Mouse (Mus musculus): ENCODE results near the gene Sh2d3c. TPM values are rescaled to one million over a fixed set of nuclear protein-coding genes. Genes with fewer than 3 reads are reported as not detected.

Gene Sh2d3c
- polyA plus RNA-seq, 1 experiment from 2014 or later = 23.7 TPM

GRCm38 (mm10) chr2:32779131-32779530, 58.3 kb downstream of the Sh2d3c start:
- Histone ChIP-seq H3K27me3 (ENCODE audit: control insufficient read depth, insufficient read depth, low read length) (no peaks in the 10 kb centered on the region), H3K4me3 (ENCODE audit: control insufficient read depth in 1 of 2, insufficient read depth in 1 of 2, low read depth in 1 of 2, low read length in 2 of 2) (no peak overlapping the region), H3K9ac (ENCODE audit: low read length) (no peak overlapping the region), H3K27ac (replicated peaks in 1 of 2; ENCODE audit: control insufficient read depth in 1 of 2, insufficient read depth in 1 of 2, low read depth in 2 of 2, low read length in 2 of 2) (no peak overlapping the region), H3K9me3 (ENCODE audit: control insufficient read depth, low read length) (no peaks in the 10 kb centered on the region), H3K4me1 (ENCODE audit: control insufficient read depth in 2 of 2, insufficient read depth in 2 of 2, low read length in 2 of 2) (peaks cover 9 to 12% of the 10 kb centered on the region in 2 experiments), H3K4me2 (ENCODE audit: low read length) (no peak overlapping the region), H3K36me3 (ENCODE audit: control insufficient read depth, insufficient read depth, low read length) (no peaks in the 10 kb centered on the region)
- 13% methylated on average over 8 of the region's 8 CpGs for WGBS
- no peak for ATAC-seq (ENCODE audit: insufficient number of reproducible peaks, insufficient read depth, low FRiP score, low read depth)

GRCm38 (mm10) chr2:32779714-32780113, 58.9 kb downstream of the Sh2d3c start:
- no peaks in the 10 kb centered on the region for H3K27me3 ChIP-seq (ENCODE audit: control insufficient read depth, insufficient read depth, low read length)
- H3K4me3 ChIP-seq (ENCODE audit: control insufficient read depth in 1 of 2, insufficient read depth in 1 of 2, low read depth in 1 of 2, low read length in 2 of 2) = no peak overlapping the region
- H3K9me3 ChIP-seq (ENCODE audit: control insufficient read depth, low read length) = no peaks in the 10 kb centered on the region
- 86% methylated on average over 6 of the region's 6 CpGs for WGBS
- peaks cover 10 to 13% of the 10 kb centered on the region in 2 experiments for H3K4me1 ChIP-seq (ENCODE audit: control insufficient read depth in 2 of 2, insufficient read depth in 2 of 2, low read length in 2 of 2)
- no peak for ATAC-seq (ENCODE audit: insufficient number of reproducible peaks, insufficient read depth, low FRiP score, low read depth)
- no peak overlapping the region for H3K4me2 ChIP-seq (ENCODE audit: low read length)
- no peak overlapping the region for H3K27ac ChIP-seq (replicated peaks in 1 of 2; ENCODE audit: control insufficient read depth in 1 of 2, insufficient read depth in 1 of 2, low read depth in 2 of 2, low read length in 2 of 2)
- H3K36me3 ChIP-seq (ENCODE audit: control insufficient read depth, insufficient read depth, low read length) = no peaks in the 10 kb centered on the region
- H3K9ac ChIP-seq (ENCODE audit: low read length) = no peak overlapping the region

GRCm38 (mm10) chr2:32781710-32782109, 60.9 kb downstream of the Sh2d3c start:
- 72% methylated on average over 6 of the region's 6 CpGs for WGBS

GRCm38 (mm10) chr2:32784048-32784681, 63.3 kb downstream of the Sh2d3c start, which contains the start of gene Cfap157:
Gene Cfap157 (minus strand): TSS chr2:32784428.
- Histone ChIP-seq H3K4me3 (ENCODE audit: control insufficient read depth in 1 of 2, insufficient read depth in 1 of 2, low read depth in 1 of 2, low read length in 2 of 2) (no peak within 1 kb of the TSS), H3K9ac (ENCODE audit: low read length) (peak within 1 kb of the TSS; percentile 30; the same call in 1 of the 2 replicates), H3K27me3 (ENCODE audit: control insufficient read depth, insufficient read depth, low read length) (no peaks in the 10 kb centered on the region), H3K4me2 (ENCODE audit: low read length) (peak within 1 kb of the TSS; percentile 40; the same call in 1 of the 2 replicates), H3K9me3 (ENCODE audit: control insufficient read depth, low read length) (no peaks in the 10 kb centered on the region), H3K4me1 (ENCODE audit: control insufficient read depth in 2 of 2, insufficient read depth in 2 of 2, low read length in 2 of 2) (peaks cover 3 to 4% of the 10 kb centered on the region in 2 experiments; a peak in 3 of 4 replicates), H3K27ac (replicated peaks in 1 of 2; ENCODE audit: control insufficient read depth in 1 of 2, insufficient read depth in 1 of 2, low read depth in 2 of 2, low read length in 2 of 2) (peak within 1 kb of the TSS in 1 of 2 experiments; percentile 12; a peak in 1 of 4 replicates), H3K36me3 (ENCODE audit: control insufficient read depth, insufficient read depth, low read length) (peaks cover 2% of the 10 kb centered on the region)
- ATAC-seq (ENCODE audit: insufficient number of reproducible peaks, insufficient read depth, low FRiP score, low read depth) = no peak
- 41% methylated on average over 4 of the region's 4 CpGs for WGBS

More at GRCm38 (mm10) chr2:32781710-32782109, 60.9 kb downstream of the Sh2d3c start:
- no peak overlapping the region for H3K4me2 ChIP-seq (ENCODE audit: low read length)
- no peaks in the 10 kb centered on the region for H3K9me3 ChIP-seq (ENCODE audit: control insufficient read depth, low read length)
- H3K27me3 ChIP-seq (ENCODE audit: control insufficient read depth, insufficient read depth, low read length) = no peaks in the 10 kb centered on the region
- H3K27ac ChIP-seq (replicated peaks in 1 of 2; ENCODE audit: control insufficient read depth in 1 of 2, insufficient read depth in 1 of 2, low read depth in 2 of 2, low read length in 2 of 2) = no peak overlapping the region
- H3K9ac ChIP-seq (ENCODE audit: low read length) = no peak overlapping the region
- no peak overlapping the region for H3K4me3 ChIP-seq (ENCODE audit: control insufficient read depth in 1 of 2, insufficient read depth in 1 of 2, low read depth in 1 of 2, low read length in 2 of 2)
- H3K4me1 ChIP-seq (ENCODE audit: control insufficient read depth in 2 of 2, insufficient read depth in 2 of 2, low read length in 2 of 2) = peaks cover 3 to 4% of the 10 kb centered on the region in 2 experiments; a peak in 3 of 4 replicates
- no peaks in the 10 kb centered on the region for H3K36me3 ChIP-seq (ENCODE audit: control insufficient read depth, insufficient read depth, low read length)
- ATAC-seq (ENCODE audit: insufficient number of reproducible peaks, insufficient read depth, low FRiP score, low read depth) = no peak

GRCm38 (mm10) chr2:32787176-32787575, 66.3 kb downstream of the Sh2d3c start:
- 60% methylated on average over 6 of the region's 6 CpGs for WGBS
- Histone ChIP-seq H3K27me3 (ENCODE audit: control insufficient read depth, insufficient read depth, low read length) (no peaks in the 10 kb centered on the region), H3K27ac (replicated peaks in 1 of 2; ENCODE audit: control insufficient read depth in 1 of 2, insufficient read depth in 1 of 2, low read depth in 2 of 2, low read length in 2 of 2) (no peak overlapping the region), H3K9ac (ENCODE audit: low read length) (no peak overlapping the region), H3K36me3 (ENCODE audit: control insufficient read depth, insufficient read depth, low read length) (peaks cover 9% of the 10 kb centered on the region), H3K4me1 (ENCODE audit: control insufficient read depth in 2 of 2, insufficient read depth in 2 of 2, low read length in 2 of 2) (peaks cover 6 to 11% of the 10 kb centered on the region in 2 experiments; a peak in 3 of 4 replicates), H3K4me2 (ENCODE audit: low read length) (no peak overlapping the region), H3K9me3 (ENCODE audit: control insufficient read depth, low read length) (no peaks in the 10 kb centered on the region), H3K4me3 (ENCODE audit: control insufficient read depth in 1 of 2, insufficient read depth in 1 of 2, low read depth in 1 of 2, low read length in 2 of 2) (no peak overlapping the region)
- ATAC-seq (ENCODE audit: insufficient number of reproducible peaks, insufficient read depth, low FRiP score, low read depth) = no peak

GRCm38 (mm10) chr2:32788581-32788980, 67.7 kb downstream of the Sh2d3c start:
- no peaks in the 10 kb centered on the region for H3K27me3 ChIP-seq (ENCODE audit: control insufficient read depth, insufficient read depth, low read length)
- no peak overlapping the region for H3K4me2 ChIP-seq (ENCODE audit: low read length)
- H3K36me3 ChIP-seq (ENCODE audit: control insufficient read depth, insufficient read depth, low read length) = peaks cover 9% of the 10 kb centered on the region
- H3K4me3 ChIP-seq (ENCODE audit: control insufficient read depth in 1 of 2, insufficient read depth in 1 of 2, low read depth in 1 of 2, low read length in 2 of 2) = no peak overlapping the region
- ATAC-seq (ENCODE audit: insufficient number of reproducible peaks, insufficient read depth, low FRiP score, low read depth) = no peak
- no peaks in the 10 kb centered on the region for H3K9me3 ChIP-seq (ENCODE audit: control insufficient read depth, low read length)
- 30% methylated on average over 2 of the region's 2 CpGs for WGBS
- peaks cover 6 to 11% of the 10 kb centered on the region in 2 experiments; a peak in 3 of 4 replicates for H3K4me1 ChIP-seq (ENCODE audit: control insufficient read depth in 2 of 2, insufficient read depth in 2 of 2, low read length in 2 of 2)
- H3K27ac ChIP-seq (replicated peaks in 1 of 2; ENCODE audit: control insufficient read depth in 1 of 2, insufficient read depth in 1 of 2, low read depth in 2 of 2, low read length in 2 of 2) = no peak overlapping the region
- H3K9ac ChIP-seq (ENCODE audit: low read length) = no peak overlapping the region

- no peak overlapping the region for H3K9ac ChIP-seq (ENCODE audit: low read length)
- H3K9me3 ChIP-seq (ENCODE audit: control insufficient read depth, low read length) = no peaks in the 10 kb centered on the region
- no peak overlapping the region for H3K27ac ChIP-seq (replicated peaks in 1 of 2; ENCODE audit: control insufficient read depth in 1 of 2, insufficient read depth in 1 of 2, low read depth in 2 of 2, low read length in 2 of 2)
- H3K36me3 ChIP-seq (ENCODE audit: control insufficient read depth, insufficient read depth, low read length) = peaks cover 29% of the 10 kb centered on the region
- no peak overlapping the region for H3K4me3 ChIP-seq (ENCODE audit: control insufficient read depth in 1 of 2, insufficient read depth in 1 of 2, low read depth in 1 of 2, low read length in 2 of 2)
- H3K27me3 ChIP-seq (ENCODE audit: control insufficient read depth, insufficient read depth, low read length) = no peaks in the 10 kb centered on the region
- WGBS = 54% methylated on average over 6 of the region's 6 CpGs
- 0 out of 2 replicates have a peak, but pooled peaks have one; percentile 14 for ATAC-seq (ENCODE audit: insufficient number of reproducible peaks, insufficient read depth, low FRiP score, low read depth)
- no peak overlapping the region for H3K4me2 ChIP-seq (ENCODE audit: low read length)
- 0 out of 4 replicates have a peak, but pooled peaks cover 3 to 7% of the 10 kb centered on the region in 2 experiments for H3K4me1 ChIP-seq (ENCODE audit: control insufficient read depth in 2 of 2, insufficient read depth in 2 of 2, low read length in 2 of 2)
These were observed 70.4 kb downstream of the Sh2d3c start for GRCm38 (mm10) chr2:32791297-32791696.
